Mouse (Mus musculus): ENCODE measurements around the gene Eps8. TPM values are rescaled to one million over a fixed set of nuclear protein-coding genes. Genes with fewer than 3 reads are reported as not detected.
A peak's percentile ranks its signal among the peaks of the same experiment; 100 is the strongest.

The Eps8 gene
- total and polyA plus RNA-seq, 3 experiments: 0.08 to 0.15 TPM; not detected in 1

GRCm38 (mm10) chr6:137560358-137560859 is 94.3 kb downstream of the Eps8 start:
- Histone ChIP-seq H3K27me3 (ENCODE audit: control insufficient read depth in 1 of 2, insufficient read depth in 2 of 2, low read length in 2 of 2) (no peaks in the 10 kb centered on the region), H3K9ac (ENCODE audit: control insufficient read depth, low read depth, low read length, poor library complexity, severe bottlenecking) (no peak overlapping the region), H3K36me3 (ENCODE audit: control insufficient read depth in 1 of 2, insufficient read depth in 2 of 2, low read length in 2 of 2) (no peaks in the 10 kb centered on the region), H3K4me3 (ENCODE audit: control insufficient read depth in 1 of 2, insufficient read depth in 1 of 2, low read depth in 2 of 2, low read length in 2 of 2) (no peak overlapping the region), H3K27ac (ENCODE audit: control insufficient read depth, low read depth, low read length) (no peak overlapping the region), H3K9me3 (replicated peaks; ENCODE audit: insufficient read depth, low read length) (no peaks in the 10 kb centered on the region), H3K4me1 (ENCODE audit: control insufficient read depth in 1 of 2, insufficient read depth in 2 of 2, low read length in 2 of 2) (no peaks in the 10 kb centered on the region), H3K79me2 (ENCODE audit: control insufficient read depth, insufficient read depth, low read length, poor library complexity) (no peaks in the 10 kb centered on the region)
- no peak for TF ChIP-seq SIN3A (IDR thresholded peaks at IDR 0.05; ENCODE audit: low read length)
- no peak for TF ChIP-seq GATA1 (IDR thresholded peaks at IDR 0.05; ENCODE audit: low read depth, low read length)
- TF ChIP-seq E2F4 (IDR thresholded peaks at IDR 0.05; ENCODE audit: borderline replicate concordance, low read depth, low read length): no peak
- TF ChIP-seq MAFK (IDR thresholded peaks at IDR 0.05; ENCODE audit: borderline replicate concordance, low read depth, low read length): no peak
- no peak for TF ChIP-seq ZMIZ1 (IDR thresholded peaks at IDR 0.05; ENCODE audit: low read depth, low read length)
- TF ChIP-seq USF1 (IDR thresholded peaks at IDR 0.05; ENCODE audit: low read depth, low read length): no peak
- no peak for TF ChIP-seq UBTF (IDR thresholded peaks at IDR 0.05; ENCODE audit: borderline replicate concordance, insufficient read depth, low read depth, low read length)
- TF ChIP-seq KAT2A (conservative IDR thresholded peaks at IDR 0.05; ENCODE audit: low read depth, low read length): no peak
- TF ChIP-seq POLR2AphosphoS2 (IDR thresholded peaks at IDR 0.05; ENCODE audit: low read length): no peak
- no peak for TF ChIP-seq GABPA (IDR thresholded peaks at IDR 0.05; ENCODE audit: low read depth, low read length)
- no peak for TF ChIP-seq NELFE (IDR thresholded peaks at IDR 0.05; ENCODE audit: low read depth, low read length)
- no peak for TF ChIP-seq JUND (IDR thresholded peaks at IDR 0.05; ENCODE audit: low read depth, low read length)
- no peak for TF ChIP-seq NRF1 (IDR thresholded peaks at IDR 0.05; ENCODE audit: insufficient read depth, low read depth, low read length, poor library complexity, severe bottlenecking)
- TF ChIP-seq ETS1 (IDR thresholded peaks at IDR 0.05; ENCODE audit: low read depth, low read length): no peak
- no peak for TF ChIP-seq ELF1 (IDR thresholded peaks at IDR 0.05; ENCODE audit: low read depth, low read length)
- no peak for TF ChIP-seq CHD1 (IDR thresholded peaks at IDR 0.05; ENCODE audit: low read depth, low read length)
- no peak for TF ChIP-seq MEF2A (IDR thresholded peaks at IDR 0.05; ENCODE audit: extremely low read depth, insufficient replicate concordance, low read depth, low read length, poor library complexity, severe bottlenecking)
- no peak for DNase-seq (ENCODE audit: low read depth, low spot score)

- TF ChIP-seq JUND (IDR thresholded peaks at IDR 0.05; ENCODE audit: low read depth, low read length) (0 out of 2 replicates have a peak, but pooled peaks have one; percentile 52), ELF1 (IDR thresholded peaks at IDR 0.05; ENCODE audit: low read depth, low read length) (no peak), CTCF (IDR thresholded peaks at IDR 0.05 in 2 of 3, conservative IDR thresholded peaks at IDR 0.05 in 1 of 3; ENCODE audit: control insufficient read depth in 1 of 3, insufficient read depth in 1 of 3, low read depth in 2 of 3, low read length in 3 of 3, poor library complexity in 1 of 3, severe bottlenecking in 1 of 3) (no peak), MYB (IDR thresholded peaks at IDR 0.05; ENCODE audit: low read depth, low read length) (no peak), ZMIZ1 (IDR thresholded peaks at IDR 0.05; ENCODE audit: low read depth, low read length) (no peak), EP300 (IDR thresholded peaks at IDR 0.05; ENCODE audit: low read depth in 1 of 2, low read length in 2 of 2) (peak; percentile 40 to 42; a peak in 3 of 4 replicates), ZC3H11A (IDR thresholded peaks at IDR 0.05; ENCODE audit: low read depth, low read length) (no peak)
- Histone ChIP-seq H3K36me3 (ENCODE audit: control insufficient read depth in 1 of 2, insufficient read depth in 2 of 2, low read length in 2 of 2) (no peaks in the 10 kb centered on the region), H3K27ac (ENCODE audit: control insufficient read depth, low read depth, low read length) (peak overlapping the region; percentile 49), H3K79me2 (ENCODE audit: control insufficient read depth, insufficient read depth, low read length, poor library complexity) (no peaks in the 10 kb centered on the region), H3K9me3 (replicated peaks; ENCODE audit: insufficient read depth, low read length) (no peaks in the 10 kb centered on the region), H3K9ac (ENCODE audit: control insufficient read depth, low read depth, low read length, poor library complexity, severe bottlenecking) (no peak overlapping the region), H3K4me1 (ENCODE audit: control insufficient read depth in 1 of 2, insufficient read depth in 2 of 2, low read length in 2 of 2) (no peaks in the 10 kb centered on the region), H3K27me3 (ENCODE audit: control insufficient read depth in 1 of 2, insufficient read depth in 2 of 2, low read length in 2 of 2) (no peaks in the 10 kb centered on the region), H3K4me3 (ENCODE audit: control insufficient read depth in 1 of 2, insufficient read depth in 1 of 2, low read depth in 2 of 2, low read length in 2 of 2) (no peak overlapping the region; a peak in 1 of 4 replicates)
- peak; percentile 69 for DNase-seq (ENCODE audit: low read depth, low spot score)
Observed at GRCm38 (mm10) chr6:137558840-137559239, 95.8 kb downstream of the Eps8 start.
